19 mouse cellular contexts compared by ENCODE assay signal in the genomic region with DNA sequence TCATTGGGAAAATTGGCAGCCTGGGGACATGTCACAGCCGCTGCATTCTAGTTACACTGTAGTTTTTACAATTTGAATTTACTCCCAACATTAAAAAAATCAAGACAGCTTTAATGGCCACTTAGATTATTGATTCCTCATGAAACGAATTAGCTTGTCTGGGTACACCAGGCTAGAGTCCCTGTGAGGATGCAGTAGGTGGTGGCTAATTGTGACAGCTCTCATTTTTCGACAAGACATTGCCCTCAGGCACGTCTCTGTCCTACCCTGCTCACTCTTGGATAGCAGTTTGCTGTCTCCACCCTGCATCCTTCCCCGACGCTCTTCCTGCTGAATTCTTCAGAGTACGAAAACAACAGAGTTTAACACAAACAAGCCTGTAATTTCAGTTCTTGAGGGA. TPM values are rescaled to one million over a fixed set of nuclear protein-coding genes. Genes with fewer than 3 reads are reported as not detected.
A peak's percentile ranks its signal among the peaks of the same experiment; 100 is the strongest.
DNase-seq lines count a peak whose midpoint lies in the region; ATAC-seq and TF ChIP-seq lines count a peak whose summit lies in the region.
"Had no signal": no experiment of that assay in that cellular context is flagged by ENCODE, and none has a peak within 500 bp of the region (broad histone marks: within the 10 kb centered on the region; RNA-seq: fewer than 3 reads in every experiment).

No protein-coding gene starts in this region.

- H3K27me3 ChIP-seq in heart, adult 2 months (ENCODE audit: control insufficient read depth, insufficient read depth, low read length) = 0 out of 2 replicates have a peak, but pooled peaks cover 2% of the 10 kb centered on the region
- H3K27me3 ChIP-seq in heart, embryonic 10.5 days (ENCODE audit: insufficient read depth, poor library complexity, severe bottlenecking) = no peaks in the 10 kb centered on the region
- no peaks in the 10 kb centered on the region for H3K27me3 ChIP-seq in lung, postnatal 0 days (replicated peaks; ENCODE audit: insufficient read depth, low read length)
- H3K27me3 ChIP-seq in midbrain, embryonic 12.5 days = no peaks in the 10 kb centered on the region
- H3K27me3 ChIP-seq: lung, embryonic 15.5 days had no signal

- TF ChIP-seq EP300 in heart, adult 2 months (IDR thresholded peaks at IDR 0.05; ENCODE audit: insufficient read depth, low read depth, low read length) = no peak
- peak; percentile 42; the same call in 1 of the 2 replicates for TF ChIP-seq EP300 in lung, postnatal 0 days (IDR thresholded peaks at IDR 0.05)

- H3K27ac ChIP-seq in heart, adult 2 months = peak overlapping the region; percentile 62
- no peak overlapping the region for H3K27ac ChIP-seq in heart, embryonic 10.5 days
- no peak overlapping the region for H3K27ac ChIP-seq in lung, postnatal 0 days (ENCODE audit: low read length)
- peak overlapping the region; percentile 35 for H3K27ac ChIP-seq in midbrain, embryonic 12.5 days (replicated peaks)
- H3K27ac ChIP-seq: embryonic facial prominence, embryonic 12.5 days; liver, embryonic 13.5 days; lung, embryonic 15.5 days; stomach, postnatal 0 days had no signal

- H3K4me3 ChIP-seq in heart, adult 2 months = no peak overlapping the region
- no peak overlapping the region for H3K4me3 ChIP-seq in heart, embryonic 10.5 days
- H3K4me3 ChIP-seq in lung, postnatal 0 days (ENCODE audit: low read depth, low read length) = no peak overlapping the region
- H3K4me3 ChIP-seq in midbrain, embryonic 12.5 days = no peak overlapping the region
- H3K4me3 ChIP-seq: liver, embryonic 13.5 days; lung, embryonic 15.5 days; myocyte had no signal

- intact Hi-C loops in heart, adult 2 months (cut with DNase I) = no loop called here

- H3K4me1 ChIP-seq in heart, adult 2 months (ENCODE audit: control insufficient read depth, insufficient read depth, low read length) = peaks cover 2% of the 10 kb centered on the region; the same call in 1 of the 2 replicates
- peaks cover 11% of the 10 kb centered on the region for H3K4me1 ChIP-seq in heart, embryonic 10.5 days
- H3K4me1 ChIP-seq in lung, postnatal 0 days (ENCODE audit: insufficient read depth, low read depth, low read length) = no peaks in the 10 kb centered on the region
- H3K4me1 ChIP-seq in midbrain, embryonic 12.5 days = peaks cover 9% of the 10 kb centered on the region; the same call in 1 of the 2 replicates
- H3K4me1 ChIP-seq: liver, embryonic 13.5 days had no signal

- H3K9ac ChIP-seq in heart, adult 2 months (ENCODE audit: low read depth, low read length) = no peak overlapping the region
- no peak overlapping the region for H3K9ac ChIP-seq in lung, postnatal 0 days (replicated peaks; ENCODE audit: low read depth)
- no peak overlapping the region for H3K9ac ChIP-seq in midbrain, embryonic 12.5 days (replicated peaks)
- H3K9ac ChIP-seq: embryonic facial prominence, embryonic 12.5 days; liver, embryonic 13.5 days; lung, embryonic 15.5 days had no signal

- no peak overlapping the region for H3K4me2 ChIP-seq in lung, postnatal 0 days (replicated peaks; ENCODE audit: low read depth, low read length)
- H3K4me2 ChIP-seq in midbrain, embryonic 12.5 days (replicated peaks) = no peak overlapping the region
- H3K4me2 ChIP-seq: liver, embryonic 13.5 days had no signal

- no peak for DNase-seq in heart, adult 2 months
- DNase-seq in heart, embryonic 10.5 days (ENCODE audit: low spot score) = no peak
- no peak for DNase-seq in lung, postnatal 0 days (ENCODE audit: low spot score)
- no peak for DNase-seq in lung, postnatal 4 days
- DNase-seq in retina, embryonic 14.5 days (ENCODE audit: low spot score) = peak; percentile 9
- no peak for DNase-seq in ovary, postnatal 14 days (ENCODE audit: low spot score)
- DNase-seq: cerebellum, postnatal 36 days; gastrocnemius, postnatal 25 days; heart, postnatal 14 days; liver, embryonic 13.5 days had no signal

- no peaks in the 10 kb centered on the region for H3K79me2 ChIP-seq in heart, adult 2 months (replicated peaks; ENCODE audit: control insufficient read depth, insufficient read depth, low read length)

- H3K9me3 ChIP-seq in heart, embryonic 10.5 days = peaks cover 4% of the 10 kb centered on the region; the same call in 1 of the 2 replicates
- no peaks in the 10 kb centered on the region for H3K9me3 ChIP-seq in lung, postnatal 0 days (ENCODE audit: low read length)
- no peaks in the 10 kb centered on the region for H3K9me3 ChIP-seq in midbrain, embryonic 12.5 days
- H3K9me3 ChIP-seq: embryonic facial prominence, embryonic 12.5 days; liver, embryonic 13.5 days; lung, embryonic 15.5 days had no signal

- WGBS in heart, adult 2 months = 45% methylated on average over 7 of the region's 7 CpGs
- WGBS in heart, embryonic 10.5 days = 44% methylated on average over 7 of the region's 7 CpGs
- WGBS in lung, postnatal 0 days = 40% methylated on average over 7 of the region's 7 CpGs
- 53% methylated on average over 7 of the region's 7 CpGs for WGBS in midbrain, embryonic 12.5 days

- ATAC-seq in lung, postnatal 0 days = 0 out of 2 replicates have a peak, but pooled peaks have one; percentile 32
- no peak for ATAC-seq in midbrain, embryonic 12.5 days (ENCODE audit: low FRiP score, low read depth)
- ATAC-seq: inflammation-experienced regulatory T-cells, adult 6 months had no signal

- no peak for TF ChIP-seq POLR2A in heart, adult 2 months (IDR thresholded peaks at IDR 0.05; ENCODE audit: insufficient read depth, low read depth, low read length)

- H3K36me3 ChIP-seq in heart, adult 2 months (ENCODE audit: control insufficient read depth, insufficient read depth, low read length) = no peaks in the 10 kb centered on the region
- H3K36me3 ChIP-seq in heart, embryonic 10.5 days = no peaks in the 10 kb centered on the region
- H3K36me3 ChIP-seq in lung, postnatal 0 days (ENCODE audit: insufficient read depth, low read length) = no peaks in the 10 kb centered on the region
- no peaks in the 10 kb centered on the region for H3K36me3 ChIP-seq in midbrain, embryonic 12.5 days
- H3K36me3 ChIP-seq: embryonic facial prominence, embryonic 12.5 days; liver, embryonic 13.5 days; lung, embryonic 15.5 days had no signal

- TF ChIP-seq CTCF in heart, adult 2 months (IDR thresholded peaks at IDR 0.05) = no peak
- no peak for TF ChIP-seq CTCF in lung, postnatal 0 days (IDR thresholded peaks at IDR 0.05)

RNA-seq across cellular contexts. Expression of a gene that starts 0.3 kb away (rescaled TPM):
- under 1 TPM; 0.16 to 0.50 TPM for total RNA-seq in heart, adult 2 months (2021)
- polyA plus RNA-seq in heart, adult 2 months (2012; rRNA removed) = 0.31 and 0.88 TPM in 2 replicates
- 0.15 and 0.34 TPM in 2 replicates for polyA plus RNA-seq in heart, embryonic 10.5 days (2016; fragmentation: Nextera tagmentation; extraction: Ambion mirVana)
- 0.10 TPM in 1 of 2 replicates, not detected in the other for polyA plus RNA-seq in lung, postnatal 0 days (2015; fragmentation: Nextera tagmentation; extraction: Ambion mirVana)
- polyA plus RNA-seq in midbrain, embryonic 12.5 days (2016; fragmentation: Nextera tagmentation; extraction: Ambion mirVana) = 0.15 and 0.20 TPM in 2 replicates
- total RNA-seq: megakaryocyte progenitor cell, adult 5-6 weeks; MEL had no signal
- polyA plus RNA-seq: heart, embryonic 11.5 days; inflammation-experienced regulatory T-cells, adult 6 months; liver, embryonic 13.5 days; lung, embryonic 15.5 days had no signal

RNA-seq across cellular contexts. Expression of a gene that starts 38.0 kb away (rescaled TPM):
- total RNA-seq in heart, adult 2 months (2021) = 100 to 1,000 TPM; 746 to 840 TPM
- polyA plus RNA-seq in heart, adult 2 months (2012; rRNA removed) = 295 and 563 TPM in 2 replicates
- polyA plus RNA-seq in heart, embryonic 10.5 days (2016; fragmentation: Nextera tagmentation; extraction: Ambion mirVana) = 223 and 344 TPM in 2 replicates
- polyA plus RNA-seq in lung, postnatal 0 days (2015; fragmentation: Nextera tagmentation; extraction: Ambion mirVana) = 63.0 and 64.3 TPM in 2 replicates
- polyA plus RNA-seq in midbrain, embryonic 12.5 days (2016; fragmentation: Nextera tagmentation; extraction: Ambion mirVana) = 128 and 133 TPM in 2 replicates

RNA-seq across cellular contexts. Expression of a gene that starts 38.0 kb away (rescaled TPM):
- 100 to 1,000 TPM; 414 to 481 TPM for total RNA-seq in heart, adult 2 months (2021)
- 149 and 190 TPM in 2 replicates for polyA plus RNA-seq in heart, adult 2 months (2012; rRNA removed)
- polyA plus RNA-seq in heart, embryonic 10.5 days (2016; fragmentation: Nextera tagmentation; extraction: Ambion mirVana) = 410 and 531 TPM in 2 replicates
- polyA plus RNA-seq in lung, postnatal 0 days (2015; fragmentation: Nextera tagmentation; extraction: Ambion mirVana) = 274 and 315 TPM in 2 replicates
- 359 and 380 TPM in 2 replicates for polyA plus RNA-seq in midbrain, embryonic 12.5 days (2016; fragmentation: Nextera tagmentation; extraction: Ambion mirVana)

RNA-seq across cellular contexts. Expression of a gene that starts 58.4 kb away (rescaled TPM):
- total RNA-seq in heart, adult 2 months (2021) = under 1 TPM; 0.29 to 0.41 TPM
- polyA plus RNA-seq in heart, adult 2 months (2012; rRNA removed) = 0.04 and 0.23 TPM in 2 replicates
- 11.4 and 11.9 TPM in 2 replicates for polyA plus RNA-seq in heart, embryonic 10.5 days (2016; fragmentation: Nextera tagmentation; extraction: Ambion mirVana)
- polyA plus RNA-seq in lung, postnatal 0 days (2015; fragmentation: Nextera tagmentation; extraction: Ambion mirVana) = 2.6 and 3.1 TPM in 2 replicates
- polyA plus RNA-seq in midbrain, embryonic 12.5 days (2016; fragmentation: Nextera tagmentation; extraction: Ambion mirVana) = 30.9 and 40.2 TPM in 2 replicates
- total RNA-seq: megakaryocyte progenitor cell, adult 5-6 weeks; MEL had no signal

Comparison
In these comparisons a context has a peak if more than half of its experiments do, and no peak if none do; other contexts are left out.
1. H3K27ac ChIP-seq: peak in heart, adult 2 months (single experiment) and midbrain, embryonic 12.5 days (single experiment); none in heart, embryonic 10.5 days (single experiment) and lung, postnatal 0 days (single experiment).